ENCODE assay signal across 8 mouse cellular contexts in the genomic region with DNA sequence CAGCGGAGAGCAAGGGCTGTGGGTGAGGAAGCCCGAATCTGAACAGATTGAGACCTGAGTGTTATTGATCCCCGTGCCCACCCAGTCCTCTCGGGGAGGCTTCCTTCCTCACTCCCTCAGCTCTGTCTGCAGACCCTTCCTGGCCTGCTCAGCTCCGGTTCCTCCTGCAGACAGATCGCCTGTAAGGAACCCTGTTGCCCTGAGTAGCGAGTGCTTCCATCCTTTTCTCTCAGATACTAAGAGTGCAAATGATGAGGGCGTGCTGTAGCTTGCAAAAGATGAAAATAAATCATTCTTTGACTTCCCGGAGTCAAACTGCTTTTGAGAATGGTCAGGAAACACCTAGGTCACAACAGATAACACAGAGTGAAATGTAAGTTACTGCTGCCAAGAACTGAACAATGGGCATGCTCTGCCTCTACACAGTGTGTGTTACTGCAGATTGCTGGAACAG.
DNase-seq lines count a peak whose midpoint lies in the region; ATAC-seq and TF ChIP-seq lines count a peak whose summit lies in the region.

No protein-coding gene starts in this region.

- no peaks in the 10 kb centered on the region for H3K36me3 ChIP-seq in liver, adult 2 months (ENCODE audit: control insufficient read depth, insufficient read depth, low read length)
- no peaks in the 10 kb centered on the region for H3K36me3 ChIP-seq in kidney, embryonic 15.5 days
- no peaks in the 10 kb centered on the region for H3K36me3 ChIP-seq in small intestine, adult 2 months (ENCODE audit: control insufficient read depth, insufficient read depth, low read length)

- intact Hi-C loops in gastrocnemius, postnatal 36 days (cut with DNase I): loop anchor here (5.0 kb wide), 2 partner anchors 102 to 197 kb away; a partner anchor contains a TSS

- peak; percentile 12 for DNase-seq in adrenal gland, adult 2 months
- DNase-seq in adrenal gland, postnatal 25 days: no peak
- DNase-seq in liver, adult 2 months (ENCODE audit: extremely low read depth, low read depth, low spot score): peak; percentile 80
- no peak for DNase-seq in liver
- DNase-seq in gastrocnemius, postnatal 36 days: no peak

- H3K27me3 ChIP-seq in liver, adult 2 months (ENCODE audit: control insufficient read depth, insufficient read depth, low read length): no peaks in the 10 kb centered on the region
- H3K27me3 ChIP-seq in kidney, embryonic 15.5 days: no peaks in the 10 kb centered on the region
- no peaks in the 10 kb centered on the region for H3K27me3 ChIP-seq in small intestine, adult 2 months (ENCODE audit: control insufficient read depth, insufficient read depth, low read length)

- no peaks in the 10 kb centered on the region for H3K9me3 ChIP-seq in kidney, embryonic 15.5 days (replicated peaks)

- peak overlapping the region; percentile 83 for H3K27ac ChIP-seq in liver, adult 2 months (replicated peaks; ENCODE audit: insufficient read depth, low read depth, low read length)
- H3K27ac ChIP-seq in kidney, embryonic 15.5 days: peak overlapping the region; percentile 86
- H3K27ac ChIP-seq in small intestine, adult 2 months (ENCODE audit: insufficient read depth, low read depth, low read length): peak overlapping the region; percentile 33; the same call in 1 of the 2 replicates

- peak overlapping the region; percentile 57 for H3K4me2 ChIP-seq in kidney, embryonic 15.5 days

- H3K79me2 ChIP-seq in liver, adult 2 months (ENCODE audit: control insufficient read depth, insufficient read depth, low read length): peaks cover 3% of the 10 kb centered on the region; the same call in 1 of the 2 replicates

- peak overlapping the region; percentile 31 for H3K4me3 ChIP-seq in liver, adult 2 months (ENCODE audit: insufficient read depth, low read depth, low read length)
- no peak overlapping the region for H3K4me3 ChIP-seq in kidney, embryonic 15.5 days (replicated peaks)
- peak overlapping the region; percentile 24; the same call in 1 of the 2 replicates for H3K4me3 ChIP-seq in small intestine, adult 2 months (ENCODE audit: low read depth, low read length)

- ATAC-seq in kidney, embryonic 15.5 days (replicated peaks; ENCODE audit: low FRiP score): no peak; the same call in 1 of the 2 replicates
- ATAC-seq in CD4-positive, CD25-positive, alpha-beta regulatory T cell, adult 4 months: no peak

- WGBS in liver, adult 2 months: 7% methylated on average over 9 of the region's 9 CpGs
- WGBS in kidney, embryonic 15.5 days: 49% methylated on average over 9 of the region's 9 CpGs
- WGBS in small intestine, adult 2 months: 60% methylated on average over 9 of the region's 9 CpGs

- H3K4me1 ChIP-seq in liver, adult 2 months (ENCODE audit: control insufficient read depth, insufficient read depth, low read length): peaks cover 32% of the 10 kb centered on the region
- peaks cover 27% of the 10 kb centered on the region for H3K4me1 ChIP-seq in kidney, embryonic 15.5 days
- no peaks in the 10 kb centered on the region; the same call in 1 of the 2 replicates for H3K4me1 ChIP-seq in small intestine, adult 2 months (ENCODE audit: control insufficient read depth, insufficient read depth, insufficient read length, low read length)

- no peak for TF ChIP-seq POLR2A in liver, adult 2 months (IDR thresholded peaks at IDR 0.05; ENCODE audit: extremely low read depth, insufficient read depth, low read length)
- no peak for TF ChIP-seq POLR2A in small intestine, adult 2 months (IDR thresholded peaks at IDR 0.05; ENCODE audit: low read depth, low read length)

- no peak for TF ChIP-seq CTCF in liver, adult 2 months (IDR thresholded peaks at IDR 0.05; ENCODE audit: low read depth, low read length)
- no peak for TF ChIP-seq CTCF in small intestine, adult 2 months (IDR thresholded peaks at IDR 0.05; ENCODE audit: extremely low read depth, insufficient read length, insufficient replicate concordance, low read depth, low read length)

- peak overlapping the region; percentile 53 for H3K9ac ChIP-seq in liver, adult 2 months (ENCODE audit: low read depth, low read length)
- H3K9ac ChIP-seq in kidney, embryonic 15.5 days: no peak overlapping the region

Comparison
In these comparisons a context has a peak if more than half of its experiments do, and no peak if none do; other contexts are left out.
1. DNase-seq: peak in adrenal gland, adult 2 months (single experiment) and liver, adult 2 months (single experiment); none in adrenal gland, postnatal 25 days (single experiment), liver (single experiment) and gastrocnemius, postnatal 36 days (0 of 2).
2. H3K27ac ChIP-seq: peak in every context shown above with its lines; median percentile 86 in kidney, embryonic 15.5 days; 83 in liver, adult 2 months; 33 in small intestine, adult 2 months.